Mouse (Mus musculus): Measurements from ENCODE around the gene Lce3c.

Gene Lce3c

GRCm38 (mm10) chr3:92944186-92944585, at the start of gene Lce3c:
Gene Lce3c (plus strand): TSS chr3:92944486.
- no peak for DNase-seq (ENCODE audit: low spot score)

- DNase-seq (ENCODE audit: low spot score), result no peak
These were observed 49.8 kb upstream of the Lce3c start for GRCm38 (mm10) chr3:92894489-92894888.

- DNase-seq (ENCODE audit: low spot score), result peak; percentile 42
These were observed 41.3 kb upstream of the Lce3c start for GRCm38 (mm10) chr3:92902992-92903391.

GRCm38 (mm10) chr3:92903640-92904039, 40.6 kb upstream of the Lce3c start:
- DNase-seq (ENCODE audit: low spot score), result no peak

- no peak for DNase-seq (ENCODE audit: low spot score)
These were observed 39.1 kb upstream of the Lce3c start for GRCm38 (mm10) chr3:92905182-92905581.

GRCm38 (mm10) chr3:92907571-92907970, 36.7 kb upstream of the Lce3c start:
- peak; percentile 18 for DNase-seq (ENCODE audit: low spot score)

GRCm38 (mm10) chr3:92920364-92920763, 23.9 kb upstream of the Lce3c start:
- DNase-seq (ENCODE audit: low spot score), result peak; percentile 38

- DNase-seq (ENCODE audit: low spot score), result no peak
These were observed 18.2 kb upstream of the Lce3c start, which contains the start of gene Lce3a for GRCm38 (mm10) chr3:92926130-92926529. Gene Lce3a (minus strand): TSS chr3:92926230.

- no peak for DNase-seq (ENCODE audit: low spot score)
These were observed 11.6 kb upstream of the Lce3c start, which contains the start of gene Lce3b for GRCm38 (mm10) chr3:92932679-92933078. Gene Lce3b (plus strand): TSS chr3:92932979.

- DNase-seq (ENCODE audit: low spot score), result no peak
These were observed 12.8 kb downstream of the Lce3c start, which contains the start of gene Lce3d for GRCm38 (mm10) chr3:92957090-92957489. Gene Lce3d (plus strand): TSS chr3:92957390.

- DNase-seq (ENCODE audit: low spot score), result no peak
These were observed 22.5 kb downstream of the Lce3c start, which contains the start of gene Lce3e for GRCm38 (mm10) chr3:92966761-92967160. Gene Lce3e (plus strand): TSS chr3:92967061.

GRCm38 (mm10) chr3:92978484-92978883, 34.2 kb downstream of the Lce3c start:
- no peak for DNase-seq (ENCODE audit: low spot score)

- DNase-seq (ENCODE audit: low spot score), result no peak
These were observed 47.6 kb downstream of the Lce3c start, which contains the start of gene Lce3f for GRCm38 (mm10) chr3:92991926-92992325. Gene Lce3f (plus strand): TSS chr3:92992226.
